Mouse (Mus musculus): ENCODE data around the gene Stk31. TPM values are rescaled to one million over a fixed set of nuclear protein-coding genes. Genes with fewer than 3 reads are reported as not detected.

Gene Stk31
- polyA plus RNA-seq (2016; fragmentation: Nextera tagmentation; extraction: Ambion mirVana): 0.18 TPM in 1 of 2 replicates, not detected in the other

DNA sequence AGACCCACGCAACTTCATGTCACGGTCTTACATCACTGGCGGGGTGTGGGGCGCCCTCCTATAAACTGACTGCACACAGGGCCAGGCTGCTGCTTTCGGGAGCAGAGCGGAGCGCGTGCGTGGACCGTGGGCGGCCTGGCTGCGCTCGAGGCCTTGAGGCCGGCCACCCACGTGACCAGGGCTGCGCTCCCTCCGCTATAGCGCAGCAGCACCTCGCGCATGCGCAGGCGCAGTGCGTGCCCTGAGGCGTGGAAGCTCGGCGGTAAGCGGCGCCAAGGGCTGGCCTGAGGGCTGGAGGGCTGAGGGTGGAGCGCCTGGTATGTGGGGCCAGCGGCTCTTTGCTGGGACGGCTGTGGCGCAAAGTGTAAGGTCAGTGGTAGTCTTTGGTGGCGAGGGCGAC, at the start of gene Stk31:
Gene Stk31, plus strand, starts transcription at position 289 of the 400 bp plus-strand sequence.
- Histone ChIP-seq H3K9ac (replicated peaks) (no peak within 1 kb of the TSS), H3K27ac (replicated peaks) (no peak within 1 kb of the TSS), H3K9me3 (no peaks in the 10 kb centered on the region), H3K4me1 (no peaks in the 10 kb centered on the region), H3K27me3 (no peaks in the 10 kb centered on the region), H3K36me3 (no peaks in the 10 kb centered on the region), H3K4me2 (replicated peaks) (no peak within 1 kb of the TSS), H3K4me3 (no peak within 1 kb of the TSS)
- ATAC-seq (ENCODE audit: low FRiP score, low read depth): no peak
- 89% methylated on average over 34 of the region's 34 CpGs for WGBS

DNA sequence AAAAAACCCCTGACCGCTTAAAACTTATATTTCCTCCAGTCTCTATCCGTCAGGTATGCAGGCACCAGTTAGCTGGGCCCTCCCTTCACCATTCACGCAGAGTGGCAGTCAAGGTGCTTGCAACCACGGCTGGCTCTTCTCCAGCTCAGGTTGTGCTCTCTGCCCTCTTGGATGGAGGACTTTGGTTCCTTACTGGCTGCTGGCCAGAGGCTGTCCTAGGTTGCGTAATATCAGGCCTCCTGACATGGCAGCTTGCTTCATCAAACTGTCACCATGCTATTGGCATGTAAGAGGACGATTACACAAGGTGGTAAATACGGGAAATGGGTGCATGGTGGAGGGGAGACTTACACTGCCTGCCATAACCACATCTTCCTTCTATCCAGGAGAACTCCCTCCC, 45.6 kb upstream of the Stk31 start:
- no peak overlapping the region for H3K4me2 ChIP-seq (replicated peaks)
- no peak overlapping the region for H3K27ac ChIP-seq (replicated peaks)
- no peaks in the 10 kb centered on the region for H3K36me3 ChIP-seq
- 89% methylated on average over 7 of the region's 7 CpGs for WGBS
- H3K9ac ChIP-seq (replicated peaks): no peak overlapping the region
- H3K4me1 ChIP-seq: no peaks in the 10 kb centered on the region
- no peaks in the 10 kb centered on the region for H3K9me3 ChIP-seq
- no peak overlapping the region for H3K4me3 ChIP-seq
- H3K27me3 ChIP-seq: no peaks in the 10 kb centered on the region
- no peak for ATAC-seq (ENCODE audit: low FRiP score, low read depth)

DNA sequence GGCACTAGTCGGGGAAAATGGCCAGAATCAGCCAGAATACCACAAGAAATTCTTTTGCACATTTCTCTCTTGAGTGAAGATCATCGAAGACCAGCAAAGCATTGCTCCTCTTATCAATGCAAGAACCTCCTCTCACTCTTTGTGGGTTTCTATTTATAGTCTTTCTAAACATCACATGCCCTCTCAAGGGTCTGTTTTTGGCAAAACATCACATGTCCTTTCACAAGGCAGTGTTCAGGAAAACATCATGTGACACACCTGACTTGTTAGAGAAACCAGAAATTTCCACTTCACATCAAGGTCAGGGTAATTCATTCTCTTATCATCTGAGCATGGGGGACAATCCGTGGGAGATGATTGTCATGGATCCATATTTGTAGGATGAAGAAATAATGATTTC, 40.8 kb upstream of the Stk31 start:
- no peaks in the 10 kb centered on the region for H3K4me1 ChIP-seq
- WGBS: 91% methylated on average over 3 of the region's 3 CpGs
- H3K9me3 ChIP-seq: no peaks in the 10 kb centered on the region
- H3K27ac ChIP-seq (replicated peaks): no peak overlapping the region
- no peaks in the 10 kb centered on the region for H3K27me3 ChIP-seq
- no peak overlapping the region for H3K4me2 ChIP-seq (replicated peaks)
- no peak overlapping the region for H3K9ac ChIP-seq (replicated peaks)
- no peak overlapping the region for H3K4me3 ChIP-seq
- no peak for ATAC-seq (ENCODE audit: low FRiP score, low read depth)
- H3K36me3 ChIP-seq: no peaks in the 10 kb centered on the region

GRCm38 (mm10) chr6:49355171-49355570, 40.2 kb upstream of the Stk31 start:
- WGBS: 60% methylated on average over 4 of the region's 4 CpGs
- Histone ChIP-seq H3K9ac (replicated peaks) (no peak overlapping the region), H3K4me3 (no peak overlapping the region), H3K4me1 (no peaks in the 10 kb centered on the region), H3K36me3 (no peaks in the 10 kb centered on the region), H3K27me3 (no peaks in the 10 kb centered on the region), H3K27ac (replicated peaks) (no peak overlapping the region), H3K9me3 (no peaks in the 10 kb centered on the region), H3K4me2 (replicated peaks) (no peak overlapping the region)
- ATAC-seq (ENCODE audit: low FRiP score, low read depth): no peak

- ATAC-seq (ENCODE audit: low FRiP score, low read depth): no peak
- H3K4me3 ChIP-seq: no peak overlapping the region
- no peaks in the 10 kb centered on the region for H3K27me3 ChIP-seq
Observed at GRCm38 (mm10) chr6:49360420-49360819, 35.0 kb upstream of the Stk31 start.

DNA sequence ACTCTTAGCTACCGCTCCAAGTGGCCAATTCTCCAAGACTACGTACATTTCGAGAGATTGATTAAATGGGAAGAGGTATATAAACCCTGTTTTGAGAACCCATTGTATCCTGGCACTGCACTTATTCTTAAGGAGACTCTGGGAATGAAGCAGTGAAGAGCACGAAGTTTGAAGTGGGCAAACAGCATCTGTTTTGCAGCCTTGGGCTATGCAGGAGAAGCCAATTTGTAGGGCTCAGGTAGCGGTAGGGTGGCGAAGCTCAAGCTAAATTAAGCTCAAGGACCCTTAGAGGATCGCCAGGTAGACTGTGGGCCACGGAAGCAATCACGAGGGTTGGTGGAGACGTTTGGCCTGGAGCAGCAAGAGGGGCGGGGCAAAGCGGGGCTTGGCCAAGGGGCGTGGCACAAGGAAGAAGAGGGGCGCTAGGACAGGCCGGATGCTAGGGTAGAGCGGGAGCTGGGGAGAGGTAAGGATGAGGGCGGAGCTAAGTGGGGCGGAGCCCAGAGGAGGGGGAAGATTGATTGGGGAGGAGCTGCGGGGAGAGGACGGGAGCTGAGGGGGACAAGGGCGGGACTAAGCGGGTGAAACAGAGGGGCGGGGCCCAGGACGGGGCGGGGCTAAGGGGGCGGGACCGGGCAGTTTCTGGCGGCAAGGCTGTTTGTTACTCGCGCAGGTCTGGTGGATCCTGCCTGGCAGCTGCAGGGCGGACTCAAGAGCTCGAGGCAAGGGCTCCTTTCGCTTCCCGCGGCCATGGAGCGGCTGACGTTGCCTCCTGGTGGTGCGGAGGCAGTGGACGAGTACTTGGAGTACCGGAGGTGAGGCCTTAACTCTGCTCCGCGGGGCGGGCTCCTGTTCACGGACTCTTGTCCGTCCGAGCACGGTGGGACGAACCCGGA, 28.0 kb upstream of the Stk31 start, which contains the start of gene Fam221a:
Gene Fam221a, plus strand, starts transcription at position 581 of the 896 bp plus-strand sequence.
- Histone ChIP-seq H3K36me3 (no peaks in the 10 kb centered on the region), H3K27ac (replicated peaks) (peak within 1 kb of the TSS; percentile 54; the same call in 1 of the 2 replicates), H3K9ac (replicated peaks) (peak within 1 kb of the TSS; percentile 50), H3K4me3 (peak within 1 kb of the TSS; percentile 57), H3K9me3 (no peaks in the 10 kb centered on the region), H3K4me1 (peaks cover 6% of the 10 kb centered on the region), H3K4me2 (replicated peaks) (peak within 1 kb of the TSS; percentile 82), H3K27me3 (no peaks in the 10 kb centered on the region)
- peak; percentile 97 for ATAC-seq (ENCODE audit: low FRiP score, low read depth)
- WGBS: 4% methylated on average over 47 of the region's 49 CpGs

More at GRCm38 (mm10) chr6:49360420-49360819, 35.0 kb upstream of the Stk31 start:
- Histone ChIP-seq H3K9ac (replicated peaks) (no peak overlapping the region), H3K4me1 (no peaks in the 10 kb centered on the region), H3K36me3 (no peaks in the 10 kb centered on the region), H3K27ac (replicated peaks) (no peak overlapping the region), H3K9me3 (no peaks in the 10 kb centered on the region), H3K4me2 (replicated peaks) (no peak overlapping the region)

GRCm38 (mm10) chr6:49368212-49368611, 27.2 kb upstream of the Stk31 start:
- peak overlapping the region; percentile 57 for H3K4me3 ChIP-seq
- H3K4me2 ChIP-seq (replicated peaks): peak overlapping the region; percentile 82
- no peak overlapping the region for H3K27ac ChIP-seq (replicated peaks)
- peaks cover 6% of the 10 kb centered on the region for H3K4me1 ChIP-seq
- no peaks in the 10 kb centered on the region for H3K36me3 ChIP-seq
- no peak overlapping the region for H3K9ac ChIP-seq (replicated peaks)
- ATAC-seq (ENCODE audit: low FRiP score, low read depth): no peak
- no peaks in the 10 kb centered on the region for H3K27me3 ChIP-seq
- no peaks in the 10 kb centered on the region for H3K9me3 ChIP-seq
- WGBS: 47% methylated on average over 3 of the region's 3 CpGs

DNA sequence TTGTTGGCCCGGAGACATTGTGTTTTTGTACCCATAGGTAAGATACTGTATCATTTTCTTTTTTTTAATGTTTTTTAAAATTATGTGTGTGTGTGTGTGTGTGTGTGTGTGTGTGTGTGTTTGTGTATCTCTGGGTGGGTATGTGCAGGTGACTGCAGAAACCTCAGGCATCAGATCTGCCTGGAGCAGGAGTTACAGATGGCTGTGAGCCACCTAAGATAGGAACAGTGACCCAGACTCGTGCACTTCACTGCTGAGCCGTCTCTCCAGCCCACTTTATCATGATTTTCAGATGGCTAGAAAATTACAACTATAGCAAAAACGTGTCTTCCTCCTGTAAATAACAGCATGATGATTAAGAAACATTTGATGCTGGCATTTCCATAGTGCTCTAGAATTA, 22.7 kb upstream of the Stk31 start:
- H3K9me3 ChIP-seq: no peaks in the 10 kb centered on the region
- peaks cover 6% of the 10 kb centered on the region for H3K4me1 ChIP-seq
- H3K27ac ChIP-seq (replicated peaks): no peak overlapping the region
- WGBS: 91% methylated on average over 4 of the region's 4 CpGs
- no peak overlapping the region for H3K9ac ChIP-seq (replicated peaks)
- H3K27me3 ChIP-seq: no peaks in the 10 kb centered on the region
- no peak overlapping the region for H3K4me2 ChIP-seq (replicated peaks)
- no peak overlapping the region for H3K4me3 ChIP-seq
- no peaks in the 10 kb centered on the region for H3K36me3 ChIP-seq
- no peak for ATAC-seq (ENCODE audit: low FRiP score, low read depth)

GRCm38 (mm10) chr6:49373943-49374342, 21.5 kb upstream of the Stk31 start:
- no peak for ATAC-seq (ENCODE audit: low FRiP score, low read depth)
- H3K9ac ChIP-seq (replicated peaks): no peak overlapping the region
- H3K27me3 ChIP-seq: no peaks in the 10 kb centered on the region
- H3K4me1 ChIP-seq: no peaks in the 10 kb centered on the region
- 79% methylated on average over 2 of the region's 2 CpGs for WGBS
- no peak overlapping the region for H3K4me3 ChIP-seq
- no peaks in the 10 kb centered on the region for H3K36me3 ChIP-seq
- H3K27ac ChIP-seq (replicated peaks): no peak overlapping the region
- H3K4me2 ChIP-seq (replicated peaks): no peak overlapping the region
- H3K9me3 ChIP-seq: no peaks in the 10 kb centered on the region

DNA sequence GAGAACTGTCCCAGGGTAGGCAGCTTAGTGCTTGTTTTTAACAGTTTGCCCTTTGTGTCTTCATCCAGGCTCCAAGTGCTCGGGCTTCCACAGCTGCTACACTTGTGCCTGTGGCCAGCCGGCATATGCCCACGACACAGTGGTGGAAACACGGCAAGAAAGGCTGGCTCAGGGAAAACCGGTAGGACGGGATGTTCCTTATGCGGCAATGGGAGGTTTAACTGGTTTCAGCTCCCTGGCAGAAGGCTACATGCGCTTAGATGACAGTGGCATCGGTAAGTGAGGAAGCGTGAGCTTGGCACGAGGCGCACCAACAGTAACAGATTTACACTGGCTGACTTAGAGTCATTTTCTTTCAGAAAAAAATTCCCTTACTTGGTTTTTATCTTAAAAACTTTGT, 17.1 kb upstream of the Stk31 start:
- 72% methylated on average over 12 of the region's 12 CpGs for WGBS
- ATAC-seq (ENCODE audit: low FRiP score, low read depth): no peak
- no peak overlapping the region for H3K4me3 ChIP-seq

DNA sequence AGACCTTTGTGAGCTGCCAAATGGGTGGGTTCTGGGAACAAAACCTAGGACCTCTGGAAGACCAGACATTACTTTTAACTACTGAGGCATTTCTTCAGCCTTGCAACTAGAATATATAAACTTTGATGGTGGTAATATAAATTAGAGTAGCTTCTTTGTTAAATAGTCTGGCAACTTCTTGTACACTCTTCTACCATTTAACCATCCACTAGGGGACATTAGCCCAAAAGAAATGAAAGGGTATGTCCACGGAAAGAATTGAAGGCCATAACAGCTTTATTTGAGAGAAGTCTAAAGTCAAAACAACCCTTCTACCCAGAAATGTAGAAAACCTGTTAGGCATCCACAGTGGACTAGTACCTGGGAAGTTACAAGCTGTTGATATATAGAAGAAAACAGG, 1.1 kb upstream of the Stk31 start:
- no peaks in the 10 kb centered on the region for H3K9me3 ChIP-seq
- 68% methylated on average over 1 of the region's 1 CpGs for WGBS
- no peaks in the 10 kb centered on the region for H3K36me3 ChIP-seq
- no peak overlapping the region for H3K27ac ChIP-seq (replicated peaks)
- H3K4me1 ChIP-seq: no peaks in the 10 kb centered on the region
- H3K4me2 ChIP-seq (replicated peaks): no peak overlapping the region
- H3K4me3 ChIP-seq: no peak overlapping the region
- ATAC-seq (ENCODE audit: low FRiP score, low read depth): no peak
- no peaks in the 10 kb centered on the region for H3K27me3 ChIP-seq
- H3K9ac ChIP-seq (replicated peaks): no peak overlapping the region

More for the DNA sequence above, 17.1 kb upstream of the Stk31 start:
- H3K4me2 ChIP-seq (replicated peaks): no peak overlapping the region
- H3K27ac ChIP-seq (replicated peaks): no peak overlapping the region
- H3K27me3 ChIP-seq: no peaks in the 10 kb centered on the region
- H3K4me1 ChIP-seq: no peaks in the 10 kb centered on the region
- no peaks in the 10 kb centered on the region for H3K36me3 ChIP-seq
- H3K9me3 ChIP-seq: no peaks in the 10 kb centered on the region
- no peak overlapping the region for H3K9ac ChIP-seq (replicated peaks)

- ATAC-seq (ENCODE audit: low FRiP score, low read depth): no peak
- no peak overlapping the region for H3K4me2 ChIP-seq (replicated peaks)
- H3K4me1 ChIP-seq: no peaks in the 10 kb centered on the region
- H3K36me3 ChIP-seq: no peaks in the 10 kb centered on the region
- H3K4me3 ChIP-seq: no peak overlapping the region
- H3K9me3 ChIP-seq: no peaks in the 10 kb centered on the region
- H3K27ac ChIP-seq (replicated peaks): no peak overlapping the region
- H3K9ac ChIP-seq (replicated peaks): no peak overlapping the region
- no peaks in the 10 kb centered on the region for H3K27me3 ChIP-seq
Observed at GRCm38 (mm10) chr6:49397466-49397865, 2.1 kb downstream of the Stk31 start.

All from midbrain, embryonic 12.5 days (tissue).